Mouse (Mus musculus) cortical plate, adult 2 months (tissue): ENCODE results near the gene Glod4.

ENCODE experiments used
- CTCF ChIP-seq: fragments of 200-500 bp; IDR thresholded peaks from 2 replicates; pipeline ENCODE4 v1.5.1; 2011; ENCODE audit warnings: mild to moderate bottlenecking, control low read depth, low read length; ENCODE audit not compliant: insufficient read depth; ENCODE audit errors: extremely low read depth
- POLR2A ChIP-seq: fragments of 200-500 bp; IDR thresholded peaks from 2 replicates; pipeline ENCODE4 v1.6.1; 2011; ENCODE audit warnings: mild to moderate bottlenecking, low read length, control low read depth; ENCODE audit not compliant: insufficient read depth; ENCODE audit errors: extremely low read depth

- TF ChIP-seq POLR2A (no peak), CTCF (no peak)
These were observed 43.8 kb upstream of the Glod4 start for GRCm38 (mm10) chr11:76287301-76287700.
